Mouse (Mus musculus): ENCODE measurements at regions not wholly inside any gene's neighbourhood (a gene's known extent, or its start where the extent isn't known, plus 50 kb on each side); places are given as distances from the start of the nearest gene placed in this dataset.
A peak's percentile ranks its signal among the peaks of the same experiment; 100 is the strongest.

DNA sequence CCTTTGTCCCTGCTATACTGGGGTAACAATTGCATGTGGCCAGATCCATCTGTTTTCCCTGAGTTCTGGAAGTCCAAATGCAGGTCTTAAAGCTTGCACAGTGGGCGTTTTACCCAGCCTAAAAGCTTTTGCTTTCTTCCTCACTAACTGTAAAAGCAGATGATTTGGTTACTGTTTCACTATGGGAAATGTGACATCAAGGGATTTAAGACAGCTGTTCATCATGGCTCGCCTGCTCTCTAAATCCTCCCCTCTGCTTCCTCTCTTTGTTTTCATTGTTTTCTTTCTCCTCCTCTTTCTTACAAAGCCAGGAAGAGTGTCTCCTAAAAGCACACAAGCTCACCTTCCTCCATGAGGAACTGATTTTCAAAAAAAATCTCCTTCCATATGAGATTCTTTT is 758.8 kb downstream of the Tmem114 start:
- no peak overlapping the region for H3K9ac ChIP-seq (ENCODE audit: low read depth, low read length)
- no peaks in the 10 kb centered on the region for H3K9me3 ChIP-seq (replicated peaks; ENCODE audit: low read length)
- H3K27ac ChIP-seq, result no peak overlapping the region
- no peaks in the 10 kb centered on the region for H3K4me1 ChIP-seq (replicated peaks; ENCODE audit: insufficient read depth, low read length)
- 11% methylated on average over 2 of the region's 2 CpGs for WGBS
- DNase-seq (ENCODE audit: low spot score), result peak; percentile 70
- no peaks in the 10 kb centered on the region for H3K36me3 ChIP-seq (ENCODE audit: insufficient read depth, low read length)
- ATAC-seq (replicated peaks; ENCODE audit: low FRiP score, low read depth), result no peak
- no peak overlapping the region for H3K4me3 ChIP-seq (replicated peaks; ENCODE audit: low read depth, low read length)
- H3K4me2 ChIP-seq (ENCODE audit: low read length), result no peak overlapping the region
- H3K27me3 ChIP-seq (ENCODE audit: insufficient read depth, low read length), result no peaks in the 10 kb centered on the region
- TF ChIP-seq CTCF (IDR thresholded peaks at IDR 0.05; ENCODE audit: low read depth), result no peak

DNA sequence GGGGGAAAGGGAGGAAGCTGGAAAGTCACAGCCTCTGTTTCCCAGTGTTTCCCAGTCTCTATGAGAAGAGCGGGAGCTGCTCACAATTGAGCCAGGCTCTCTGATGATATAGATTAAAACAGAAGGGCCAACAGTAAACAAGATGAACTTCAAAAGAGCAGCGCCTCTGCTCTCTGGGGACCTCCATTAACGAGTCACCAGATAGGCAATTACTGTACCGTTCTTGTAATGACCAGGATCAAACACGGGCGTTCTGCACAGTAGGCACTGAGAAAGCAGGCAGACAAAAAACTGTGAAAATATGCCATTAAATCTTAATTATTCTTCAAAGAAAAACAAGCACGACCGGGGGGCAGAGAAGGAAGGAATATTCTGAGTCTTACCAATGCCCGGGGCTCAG is 766.8 kb downstream of the Tmem114 start:
- no peaks in the 10 kb centered on the region for H3K4me1 ChIP-seq (replicated peaks; ENCODE audit: insufficient read depth, low read length)
- ATAC-seq (replicated peaks; ENCODE audit: low FRiP score, low read depth), result no peak
- H3K9ac ChIP-seq (ENCODE audit: low read depth, low read length), result no peak overlapping the region
- WGBS, result 42% methylated on average over 9 of the region's 9 CpGs
- H3K4me3 ChIP-seq (replicated peaks; ENCODE audit: low read depth, low read length), result no peak overlapping the region
- H3K9me3 ChIP-seq (replicated peaks; ENCODE audit: low read length), result no peaks in the 10 kb centered on the region
- DNase-seq (ENCODE audit: low spot score), result no peak
- H3K27ac ChIP-seq, result no peak overlapping the region
- H3K27me3 ChIP-seq (ENCODE audit: insufficient read depth, low read length), result no peaks in the 10 kb centered on the region
- no peak for TF ChIP-seq CTCF (IDR thresholded peaks at IDR 0.05; ENCODE audit: low read depth)
- H3K4me2 ChIP-seq (ENCODE audit: low read length), result no peak overlapping the region
- no peaks in the 10 kb centered on the region for H3K36me3 ChIP-seq (ENCODE audit: insufficient read depth, low read length)

DNA sequence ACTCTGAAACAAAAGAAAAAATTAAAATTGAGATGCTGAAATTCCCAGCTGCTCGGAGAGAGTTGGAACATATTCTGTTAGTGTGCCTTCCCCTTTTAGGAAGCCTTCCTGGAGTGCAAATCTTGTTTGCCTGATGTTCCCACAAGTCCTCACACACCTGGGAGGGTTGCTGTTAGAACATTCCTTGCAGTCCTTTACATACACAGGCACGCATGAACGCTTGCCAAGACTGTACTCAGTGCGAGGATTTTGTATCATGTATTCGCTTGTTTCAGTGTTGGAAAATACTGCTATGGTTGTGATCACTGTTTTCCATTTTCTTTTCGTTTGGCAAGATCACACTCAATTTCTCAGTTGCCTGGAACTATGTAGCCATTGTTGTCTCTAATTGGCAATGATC is 770.5 kb downstream of the Tmem114 start:
- Histone ChIP-seq H3K36me3 (ENCODE audit: insufficient read depth, low read length) (no peaks in the 10 kb centered on the region), H3K9me3 (replicated peaks; ENCODE audit: low read length) (no peaks in the 10 kb centered on the region), H3K27ac (no peak overlapping the region), H3K27me3 (ENCODE audit: insufficient read depth, low read length) (no peaks in the 10 kb centered on the region), H3K4me2 (ENCODE audit: low read length) (no peak overlapping the region), H3K4me3 (replicated peaks; ENCODE audit: low read depth, low read length) (no peak overlapping the region), H3K9ac (ENCODE audit: low read depth, low read length) (no peak overlapping the region), H3K4me1 (replicated peaks; ENCODE audit: insufficient read depth, low read length) (no peaks in the 10 kb centered on the region)
- DNase-seq (ENCODE audit: low spot score) (no peak), ATAC-seq (replicated peaks; ENCODE audit: low FRiP score, low read depth) (no peak)
- TF ChIP-seq CTCF (IDR thresholded peaks at IDR 0.05; ENCODE audit: low read depth), result no peak
- WGBS, result 91% methylated on average over 6 of the region's 6 CpGs

DNA sequence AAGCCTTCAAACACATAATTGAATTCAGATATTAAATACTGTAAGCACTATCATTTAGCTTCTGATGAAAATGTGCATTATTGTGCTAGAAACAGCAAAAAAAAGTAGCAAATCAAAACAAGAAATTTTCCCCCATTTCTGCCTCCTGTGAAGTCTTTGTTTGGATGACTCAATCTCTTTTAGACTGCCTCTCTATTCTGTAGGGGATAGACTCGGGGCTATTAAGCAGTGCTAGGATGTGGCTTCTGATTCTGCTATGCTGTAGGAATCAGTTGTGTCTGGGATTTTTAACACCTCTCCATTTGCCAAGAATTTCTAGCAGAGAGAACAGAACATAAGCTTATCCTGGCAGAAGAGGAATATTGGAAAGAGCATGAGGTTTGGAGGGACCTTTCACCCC is 775.2 kb downstream of the Tmem114 start:
- no peaks in the 10 kb centered on the region for H3K36me3 ChIP-seq (ENCODE audit: insufficient read depth, low read length)
- H3K4me3 ChIP-seq (replicated peaks; ENCODE audit: low read depth, low read length), result no peak overlapping the region
- ATAC-seq (replicated peaks; ENCODE audit: low FRiP score, low read depth) (no peak), DNase-seq (ENCODE audit: low spot score) (no peak)
- H3K4me1 ChIP-seq (replicated peaks; ENCODE audit: insufficient read depth, low read length), result no peaks in the 10 kb centered on the region
- H3K27me3 ChIP-seq (ENCODE audit: insufficient read depth, low read length), result no peaks in the 10 kb centered on the region
- H3K4me2 ChIP-seq (ENCODE audit: low read length), result no peak overlapping the region
- no peak overlapping the region for H3K27ac ChIP-seq
- WGBS, result 70% methylated on average over 1 of the region's 1 CpGs
- no peak overlapping the region for H3K9ac ChIP-seq (ENCODE audit: low read depth, low read length)
- H3K9me3 ChIP-seq (replicated peaks; ENCODE audit: low read length), result no peaks in the 10 kb centered on the region
- TF ChIP-seq CTCF (IDR thresholded peaks at IDR 0.05; ENCODE audit: low read depth), result no peak

DNA sequence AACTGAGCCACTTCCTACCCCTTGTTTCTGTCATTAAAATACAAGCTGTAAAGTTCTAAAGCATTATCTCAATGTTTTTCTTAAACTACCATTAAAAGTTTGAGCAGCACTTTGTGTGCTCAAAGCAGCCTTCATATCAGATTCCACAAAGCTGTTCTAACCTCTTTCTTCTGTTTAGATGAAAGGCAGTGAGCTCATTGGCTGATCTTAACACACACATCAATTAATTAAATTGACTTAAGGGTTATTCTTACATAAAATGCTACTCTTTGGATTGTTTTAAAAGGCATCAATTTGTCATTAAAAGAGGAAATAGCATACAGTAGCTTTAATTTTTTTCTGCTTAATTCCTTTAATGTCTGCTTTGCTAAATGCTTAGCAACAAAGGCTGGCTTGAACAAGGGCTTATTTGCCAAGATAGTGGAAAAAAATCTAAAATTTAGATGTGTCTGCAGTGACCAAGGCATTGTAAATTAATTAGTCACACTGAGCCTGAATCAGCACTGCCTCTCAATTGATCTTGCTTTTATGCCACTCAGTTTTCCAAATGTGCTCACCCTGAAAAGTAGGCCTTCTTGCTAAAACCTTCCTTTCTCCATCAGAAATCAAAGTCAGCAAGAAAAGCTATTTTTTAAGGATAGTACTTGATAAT is 777.5 kb downstream of the Tmem114 start:
- Histone ChIP-seq H3K27me3 (ENCODE audit: insufficient read depth, low read length) (no peaks in the 10 kb centered on the region), H3K4me1 (replicated peaks; ENCODE audit: insufficient read depth, low read length) (no peaks in the 10 kb centered on the region), H3K9ac (ENCODE audit: low read depth, low read length) (no peak overlapping the region), H3K4me3 (replicated peaks; ENCODE audit: low read depth, low read length) (no peak overlapping the region), H3K36me3 (ENCODE audit: insufficient read depth, low read length) (no peaks in the 10 kb centered on the region), H3K9me3 (replicated peaks; ENCODE audit: low read length) (no peaks in the 10 kb centered on the region), H3K27ac (no peak overlapping the region), H3K4me2 (ENCODE audit: low read length) (no peak overlapping the region)
- TF ChIP-seq CTCF (IDR thresholded peaks at IDR 0.05; ENCODE audit: low read depth), result no peak
- ATAC-seq (replicated peaks; ENCODE audit: low FRiP score, low read depth), result no peak
- DNase-seq (ENCODE audit: low spot score), result peak; percentile 79

DNA sequence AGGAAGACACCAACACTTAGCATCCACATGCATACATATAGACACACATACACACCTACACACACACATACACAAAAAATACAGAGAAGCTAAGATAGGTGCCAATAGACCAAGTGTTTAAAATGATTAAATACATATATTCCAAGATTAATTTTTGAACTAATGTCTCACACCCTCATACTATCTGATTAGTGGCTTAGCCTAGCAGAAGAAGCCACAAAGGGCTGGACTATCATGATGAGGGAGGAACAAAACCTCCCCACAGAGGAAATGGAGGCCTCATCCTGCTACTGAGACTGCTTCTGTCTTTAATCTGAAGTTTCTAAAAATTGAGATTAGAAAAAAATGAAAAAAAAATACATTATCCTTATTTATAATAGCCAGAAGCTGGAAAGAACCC is 780.6 kb downstream of the Tmem114 start:
- H3K9ac ChIP-seq (ENCODE audit: low read depth, low read length), result no peak overlapping the region
- DNase-seq (ENCODE audit: low spot score) (no peak), ATAC-seq (replicated peaks; ENCODE audit: low FRiP score, low read depth) (no peak)
- no peaks in the 10 kb centered on the region for H3K9me3 ChIP-seq (replicated peaks; ENCODE audit: low read length)
- TF ChIP-seq CTCF (IDR thresholded peaks at IDR 0.05; ENCODE audit: low read depth), result no peak
- no peak overlapping the region for H3K27ac ChIP-seq
- no peak overlapping the region for H3K4me2 ChIP-seq (ENCODE audit: low read length)
- H3K36me3 ChIP-seq (ENCODE audit: insufficient read depth, low read length), result no peaks in the 10 kb centered on the region
- H3K4me1 ChIP-seq (replicated peaks; ENCODE audit: insufficient read depth, low read length), result no peaks in the 10 kb centered on the region
- no peak overlapping the region for H3K4me3 ChIP-seq (replicated peaks; ENCODE audit: low read depth, low read length)
- no peaks in the 10 kb centered on the region for H3K27me3 ChIP-seq (ENCODE audit: insufficient read depth, low read length)
